Mouse (Mus musculus) intestine, embryonic 15.5 days (tissue): Measurements from ENCODE around the gene Jup. TPM values are rescaled to one million over a fixed set of nuclear protein-coding genes. Genes with fewer than 3 reads are reported as not detected.

Source experiments
- ATAC-seq: fragments of 200-750 bp; cut with Nextera tagmentation; 2 replicates; pipeline ENCODE4 v1.8.0; 2017; ENCODE audit warnings: moderate TSS enrichment, moderate library complexity
- H3K27ac ChIP-seq: fragments of 300-500 bp; sonication (generic); 2 replicates; pipeline ENCODE4 v1.5.1; 2015; ENCODE audit warnings: mild to moderate bottlenecking, inconsistent platforms
- H3K27me3 ChIP-seq: fragments of 300-500 bp; sonication (generic); replicated peaks from 2 replicates; pipeline ENCODE4 v1.6.1; 2015; ENCODE audit warnings: inconsistent platforms
- H3K36me3 ChIP-seq: fragments of 300-500 bp; sonication (generic); 2 replicates; pipeline ENCODE4 v1.6.1; 2015; ENCODE audit warnings: inconsistent platforms
- H3K4me1 ChIP-seq: fragments of 300-500 bp; sonication (generic); replicated peaks from 2 replicates; pipeline ENCODE4 v1.6.1; 2015; ENCODE audit warnings: inconsistent platforms
- H3K4me2 ChIP-seq: fragments of 300-500 bp; sonication (generic); replicated peaks from 2 replicates; pipeline ENCODE4 v1.6.1; 2015; ENCODE audit warnings: mild to moderate bottlenecking, inconsistent platforms
- H3K4me3 ChIP-seq: fragments of 300-500 bp; sonication (generic); replicated peaks from 2 replicates; pipeline ENCODE4 v1.5.1; 2015; ENCODE audit warnings: inconsistent platforms
- H3K9ac ChIP-seq: fragments of 300-500 bp; sonication (generic); 2 replicates; pipeline ENCODE4 v1.6.1; 2015; ENCODE audit warnings: inconsistent platforms
- H3K9me3 ChIP-seq: fragments of 300-500 bp; sonication (generic); 2 replicates; pipeline ENCODE4 v1.6.1; 2016; ENCODE audit warnings: inconsistent platforms
- WGBS: fragments of 180-500 bp; shearing (Covaris S2); methylation state at CpG from one replicate; pipeline ENCODE4 v1.1.7; 2015; 5-methylcytosine and 5-hydroxymethylcytosine counted together
- polyA plus RNA-seq: library from polyadenylated mRNA; unstranded; fragments of >200 nt; fragmentation: Nextera tagmentation; extraction: Ambion mirVana; gene quantifications from 2 replicates; pipeline ENCODE4 v1.2.1, GENCODE M21; 2015

Gene Jup
- polyA plus RNA-seq, 1 experiment from 2014 or later = 133 TPM

DNA sequence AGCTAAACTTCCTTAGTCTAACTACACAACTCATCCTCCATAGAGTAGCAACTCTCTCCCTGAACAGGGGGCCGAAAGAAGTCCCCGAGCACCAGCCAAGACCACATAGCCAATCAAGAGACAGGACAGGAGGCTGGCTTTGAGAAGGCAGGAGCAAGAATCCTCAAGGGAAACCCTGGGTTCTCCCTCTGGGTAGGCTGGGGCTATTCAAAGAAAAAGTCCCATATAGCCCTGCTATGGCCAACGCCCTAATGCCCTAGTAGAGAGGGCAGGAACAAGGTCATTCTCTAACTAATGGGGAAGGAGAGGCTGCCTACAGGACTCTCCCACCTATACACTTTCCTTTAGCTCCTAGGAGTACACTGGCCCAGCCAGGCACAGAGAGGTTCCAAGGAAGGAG, 12.5 kb downstream of the Jup start:
- Histone ChIP-seq H3K4me2 (no peak overlapping the region), H3K9ac (no peak overlapping the region), H3K4me1 (peaks cover 45% of the 10 kb centered on the region), H3K27ac (no peak overlapping the region), H3K4me3 (no peak overlapping the region), H3K36me3 (peaks cover 34% of the 10 kb centered on the region), H3K9me3 (no peaks in the 10 kb centered on the region), H3K27me3 (no peaks in the 10 kb centered on the region)
- no peak for ATAC-seq
- WGBS = 91% methylated on average over 3 of the region's 3 CpGs

DNA sequence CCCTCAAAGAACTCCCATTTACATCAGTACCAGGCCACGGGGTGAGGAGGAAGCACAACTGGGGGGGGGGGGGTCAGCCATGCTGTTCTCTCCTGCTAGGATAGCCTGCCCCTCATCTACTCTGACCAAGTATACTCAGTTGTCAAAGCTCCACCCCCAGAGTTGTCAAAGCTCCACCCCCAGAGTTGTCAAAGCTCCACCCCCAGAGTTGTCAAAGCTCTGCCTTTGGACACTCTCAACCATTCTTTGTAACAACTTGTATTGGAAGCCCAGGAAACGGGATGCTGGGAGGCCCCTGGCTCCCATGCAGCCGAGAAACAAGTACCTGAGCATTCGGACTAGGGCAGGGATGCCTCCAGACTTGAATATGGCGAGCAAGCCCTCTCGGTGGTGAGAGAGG, 14.9 kb downstream of the Jup start:
- Histone ChIP-seq H3K9me3 (no peaks in the 10 kb centered on the region), H3K9ac (no peak overlapping the region), H3K4me3 (no peak overlapping the region), H3K36me3 (peaks cover 46% of the 10 kb centered on the region), H3K27ac (no peak overlapping the region), H3K27me3 (no peaks in the 10 kb centered on the region), H3K4me2 (no peak overlapping the region), H3K4me1 (peaks cover 22% of the 10 kb centered on the region)
- 87% methylated on average over 6 of the region's 6 CpGs for WGBS
- no peak for ATAC-seq

DNA sequence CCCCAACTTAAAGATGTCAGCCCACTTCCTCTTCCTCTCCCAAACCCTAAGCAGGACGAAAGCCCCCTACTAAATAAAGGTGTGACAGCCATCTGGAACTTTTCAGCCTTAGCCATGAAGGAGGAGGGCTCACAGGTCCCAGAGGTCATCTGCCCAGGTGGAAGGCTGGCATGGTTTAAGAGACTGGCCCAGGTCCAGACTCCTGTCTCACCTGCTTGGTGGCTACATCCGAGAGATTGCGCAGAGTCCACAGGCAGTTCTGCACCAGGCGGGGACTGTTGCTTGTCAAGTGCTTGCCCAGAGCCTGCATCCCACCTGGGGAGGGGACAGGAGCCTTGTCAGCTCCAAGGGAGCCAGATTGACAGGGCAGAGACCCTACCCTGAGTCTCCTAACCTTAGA, 18.3 kb downstream of the Jup start:
- no peak overlapping the region for H3K27ac ChIP-seq
- WGBS = 81% methylated on average over 4 of the region's 4 CpGs
- no peak overlapping the region for H3K9ac ChIP-seq
- H3K9me3 ChIP-seq = no peaks in the 10 kb centered on the region
- no peak for ATAC-seq
- peaks cover 52% of the 10 kb centered on the region for H3K36me3 ChIP-seq
- no peaks in the 10 kb centered on the region for H3K4me1 ChIP-seq
- no peaks in the 10 kb centered on the region for H3K27me3 ChIP-seq
- H3K4me3 ChIP-seq = no peak overlapping the region
- H3K4me2 ChIP-seq = no peak overlapping the region

DNA sequence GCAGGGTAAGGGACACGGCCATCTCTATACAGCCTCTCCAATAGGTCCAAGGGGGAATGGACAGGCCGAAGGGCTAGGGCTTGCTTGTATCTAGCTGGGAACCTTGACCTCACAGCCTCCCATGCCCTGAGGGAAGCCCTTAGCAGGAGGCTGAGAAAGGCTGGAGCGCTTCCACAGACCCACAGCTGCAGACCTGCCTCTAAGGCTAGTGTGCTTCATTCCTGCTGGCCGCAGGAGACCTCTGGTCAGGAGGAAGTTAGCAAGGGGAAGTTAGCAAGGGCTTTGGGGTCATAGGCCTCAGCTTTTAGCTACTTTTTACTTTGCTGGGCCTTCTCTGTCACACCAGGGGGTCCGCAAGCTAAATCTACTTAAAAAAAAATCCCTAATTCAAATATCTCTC, 19.1 kb downstream of the Jup start:
- H3K4me2 ChIP-seq = no peak overlapping the region
- H3K36me3 ChIP-seq = peaks cover 57% of the 10 kb centered on the region
- no peak for ATAC-seq
- H3K4me3 ChIP-seq = no peak overlapping the region
- H3K9ac ChIP-seq = no peak overlapping the region
- no peak overlapping the region for H3K27ac ChIP-seq
- no peaks in the 10 kb centered on the region for H3K27me3 ChIP-seq
- H3K4me1 ChIP-seq = no peaks in the 10 kb centered on the region
- no peaks in the 10 kb centered on the region for H3K9me3 ChIP-seq
- WGBS = 96% methylated on average over 5 of the region's 5 CpGs

DNA sequence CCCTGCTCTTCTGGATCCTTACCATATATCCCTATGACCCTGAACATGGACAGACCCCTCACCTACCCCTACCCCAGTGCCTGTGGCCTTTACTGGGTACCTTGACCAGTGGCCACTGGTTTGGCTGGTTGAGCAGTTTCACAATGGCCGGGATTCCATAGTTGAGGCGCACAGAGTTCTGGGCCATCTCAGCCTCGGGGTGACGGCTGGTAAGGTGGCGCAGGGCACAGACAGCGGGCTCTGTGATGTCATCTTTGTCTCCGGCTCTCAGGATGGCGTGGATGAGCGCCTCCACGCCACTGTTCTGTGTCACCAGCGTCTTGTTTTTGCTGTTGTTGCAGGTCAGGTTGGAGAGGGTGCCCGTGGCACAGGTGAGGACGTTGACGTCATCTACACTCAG, 19.6 kb downstream of the Jup start:
- ATAC-seq = no peak
- no peaks in the 10 kb centered on the region for H3K9me3 ChIP-seq
- 96% methylated on average over 14 of the region's 14 CpGs for WGBS
- no peak overlapping the region for H3K27ac ChIP-seq
- no peak overlapping the region for H3K4me2 ChIP-seq
- no peaks in the 10 kb centered on the region for H3K27me3 ChIP-seq
- peaks cover 56% of the 10 kb centered on the region for H3K36me3 ChIP-seq
- no peak overlapping the region for H3K4me3 ChIP-seq
- H3K9ac ChIP-seq = no peak overlapping the region
- H3K4me1 ChIP-seq = no peaks in the 10 kb centered on the region

DNA sequence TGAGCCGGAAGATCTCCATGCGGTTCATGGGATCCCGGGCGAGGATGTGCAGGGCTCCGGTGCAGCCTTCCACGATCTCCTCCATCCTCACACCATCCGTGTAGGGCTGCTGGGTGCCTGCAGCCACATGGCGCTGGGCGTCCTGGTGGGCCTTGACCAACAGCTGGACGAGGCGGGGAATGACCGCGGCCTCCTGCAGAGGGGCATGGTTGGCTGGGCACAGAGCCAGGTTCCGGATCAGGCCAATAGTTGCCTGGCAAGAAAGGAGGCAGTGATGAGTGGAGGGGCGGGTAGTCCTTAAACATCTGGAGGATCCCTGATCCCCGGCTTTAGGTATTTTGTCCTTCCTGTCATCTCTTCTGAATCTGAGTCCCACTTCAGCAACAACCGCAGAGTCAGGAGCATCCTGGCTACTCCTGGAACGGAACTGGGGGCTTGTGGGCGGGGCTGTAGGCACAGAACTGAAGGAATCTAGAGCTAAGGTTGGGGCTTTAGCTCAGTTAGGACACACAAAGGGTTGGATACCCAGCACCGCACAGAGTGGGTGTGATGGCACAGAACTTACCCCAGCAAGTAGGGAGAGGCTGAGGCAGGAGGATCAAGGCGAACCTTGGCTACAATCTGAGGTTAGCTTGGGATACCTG, 20.7 kb downstream of the Jup start:
- peaks cover 56% of the 10 kb centered on the region for H3K36me3 ChIP-seq
- no peak overlapping the region for H3K4me2 ChIP-seq
- no peaks in the 10 kb centered on the region for H3K4me1 ChIP-seq
- H3K4me3 ChIP-seq = no peak overlapping the region
- no peaks in the 10 kb centered on the region for H3K9me3 ChIP-seq
- no peaks in the 10 kb centered on the region for H3K27me3 ChIP-seq
- no peak for ATAC-seq
- no peak overlapping the region for H3K9ac ChIP-seq
- 92% methylated on average over 21 of the region's 21 CpGs for WGBS
- H3K27ac ChIP-seq = no peak overlapping the region

- 79% methylated on average over 4 of the region's 4 CpGs for WGBS
- no peak overlapping the region for H3K9ac ChIP-seq
- no peak overlapping the region for H3K27ac ChIP-seq
Observed at GRCm38 (mm10) chr11:100376005-100376404, 21.6 kb downstream of the Jup start.

DNA sequence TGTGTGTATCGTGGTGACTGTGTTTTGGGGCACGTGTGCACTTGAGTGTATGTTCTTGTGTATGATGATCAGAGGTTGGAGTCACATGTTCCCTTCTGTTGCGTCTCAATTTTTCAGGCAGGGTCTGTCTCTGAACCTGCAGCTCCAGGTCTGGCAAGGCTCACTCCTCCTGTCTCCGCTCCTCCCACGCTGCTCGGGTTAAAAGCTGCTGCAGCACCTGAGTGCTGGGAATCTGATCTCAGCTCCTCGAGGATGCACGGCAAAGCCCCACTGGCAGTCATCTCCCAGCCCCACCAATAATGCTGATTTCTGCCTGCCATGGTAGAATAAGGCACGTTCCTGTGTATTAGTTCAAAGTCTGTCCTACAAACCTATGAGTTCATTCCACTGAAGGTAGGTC, 22.4 kb downstream of the Jup start:
- WGBS = 91% methylated on average over 9 of the region's 9 CpGs
- Histone ChIP-seq H3K36me3 (peaks cover 60% of the 10 kb centered on the region), H3K9ac (no peak overlapping the region)

More at GRCm38 (mm10) chr11:100376005-100376404, 21.6 kb downstream of the Jup start:
- no peaks in the 10 kb centered on the region for H3K4me1 ChIP-seq
- H3K9me3 ChIP-seq = no peaks in the 10 kb centered on the region
- no peaks in the 10 kb centered on the region for H3K27me3 ChIP-seq
- no peak overlapping the region for H3K4me3 ChIP-seq
- H3K4me2 ChIP-seq = no peak overlapping the region
- no peak for ATAC-seq
- peaks cover 60% of the 10 kb centered on the region for H3K36me3 ChIP-seq

DNA sequence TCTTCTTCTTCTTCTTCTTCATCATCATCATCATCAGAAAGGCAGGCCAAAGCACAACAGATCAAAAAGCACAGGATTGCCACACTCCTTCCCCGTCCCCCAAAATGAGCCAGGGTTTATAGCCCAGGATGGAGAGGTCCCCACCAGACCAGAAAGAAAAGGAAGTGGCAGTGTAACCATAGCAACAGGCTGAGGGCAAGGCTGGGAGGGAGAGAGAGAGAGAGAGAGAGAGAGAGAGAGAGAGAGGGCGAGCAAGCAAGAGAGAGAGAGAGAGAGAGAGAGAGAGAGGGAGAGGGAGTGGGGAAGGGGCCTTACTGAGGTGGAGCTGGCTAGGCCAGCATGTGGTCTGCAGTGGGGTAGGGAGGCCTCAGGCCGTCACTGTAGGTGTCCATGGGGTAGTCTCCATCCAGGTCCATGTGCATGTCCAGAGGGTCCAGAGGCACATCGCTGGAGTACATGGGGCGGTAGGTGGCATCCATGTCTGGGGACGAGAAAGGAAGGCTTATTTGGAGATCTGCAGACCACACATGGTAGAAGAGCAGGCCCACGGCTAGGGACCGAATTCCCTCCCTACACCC, 25.5 kb downstream of the Jup start:
- H3K9me3 ChIP-seq = no peaks in the 10 kb centered on the region
- H3K4me3 ChIP-seq = no peak overlapping the region
- no peak for ATAC-seq
- H3K4me1 ChIP-seq = no peaks in the 10 kb centered on the region
- H3K27me3 ChIP-seq = no peaks in the 10 kb centered on the region
- no peak overlapping the region for H3K4me2 ChIP-seq
- peaks cover 47% of the 10 kb centered on the region for H3K36me3 ChIP-seq
- no peak overlapping the region for H3K27ac ChIP-seq
- H3K9ac ChIP-seq = no peak overlapping the region
- 73% methylated on average over 8 of the region's 8 CpGs for WGBS

More for the DNA sequence above, 22.4 kb downstream of the Jup start:
- Histone ChIP-seq H3K4me1 (no peaks in the 10 kb centered on the region), H3K9me3 (no peaks in the 10 kb centered on the region), H3K4me2 (no peak overlapping the region), H3K27me3 (no peaks in the 10 kb centered on the region), H3K27ac (no peak overlapping the region), H3K4me3 (no peak overlapping the region)
- no peak for ATAC-seq

DNA sequence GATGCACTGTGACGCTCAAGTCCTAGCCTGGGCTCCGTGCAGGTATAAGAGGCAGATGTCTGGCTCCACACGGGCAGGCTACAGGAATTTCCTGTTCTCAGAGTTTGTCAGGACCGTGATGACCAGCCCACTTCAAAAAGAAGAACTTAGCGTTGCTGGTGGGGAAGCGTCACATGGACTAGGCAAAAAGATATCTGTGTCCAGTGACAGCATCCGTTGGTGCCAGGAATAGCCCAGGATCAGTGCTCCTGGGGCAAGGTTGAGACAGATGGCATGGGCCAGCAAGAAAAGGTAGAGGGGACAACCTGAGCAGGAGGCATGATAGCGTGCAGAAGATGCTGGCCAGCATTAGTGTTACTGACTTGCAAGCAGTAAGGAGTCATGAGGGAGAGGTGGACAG, 27.7 kb downstream of the Jup start:
- Histone ChIP-seq H3K9me3 (no peaks in the 10 kb centered on the region), H3K4me1 (no peaks in the 10 kb centered on the region), H3K36me3 (peaks cover 33% of the 10 kb centered on the region), H3K27ac (no peak overlapping the region), H3K4me3 (no peak overlapping the region), H3K27me3 (no peaks in the 10 kb centered on the region), H3K4me2 (no peak overlapping the region), H3K9ac (no peak overlapping the region)
- WGBS = 69% methylated on average over 8 of the region's 8 CpGs
- no peak for ATAC-seq

DNA sequence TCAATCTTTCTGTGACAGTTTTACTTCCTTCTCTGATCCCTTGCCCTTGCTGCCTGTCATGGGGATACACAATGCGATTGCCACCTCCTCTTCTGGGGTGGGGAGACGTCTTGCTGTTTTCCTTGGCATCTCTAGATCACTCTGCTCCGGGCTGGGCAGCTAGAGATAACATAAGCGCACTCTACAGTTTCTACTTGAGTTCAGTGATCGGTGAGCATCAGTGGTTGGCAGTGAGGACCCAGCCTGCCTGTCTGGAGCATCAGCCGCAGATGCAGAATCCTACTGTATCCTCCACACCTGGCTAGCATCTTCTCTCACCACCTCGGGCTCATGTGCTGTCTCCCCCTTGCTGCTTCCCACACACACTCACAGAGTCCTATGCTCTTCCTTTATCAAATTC, 28.4 kb downstream of the Jup start:
- Histone ChIP-seq H3K27ac (no peak overlapping the region), H3K27me3 (no peaks in the 10 kb centered on the region), H3K4me2 (no peak overlapping the region), H3K4me3 (no peak overlapping the region), H3K9ac (no peak overlapping the region), H3K4me1 (no peaks in the 10 kb centered on the region), H3K36me3 (peaks cover 29% of the 10 kb centered on the region), H3K9me3 (no peaks in the 10 kb centered on the region)
- no peak for ATAC-seq
- 65% methylated on average over 7 of the region's 7 CpGs for WGBS

- H3K27ac ChIP-seq = no peak overlapping the region
- H3K9me3 ChIP-seq = no peaks in the 10 kb centered on the region
- H3K4me1 ChIP-seq = peaks cover 8% of the 10 kb centered on the region; the same call in 1 of the 2 replicates
- WGBS = 18% methylated on average over 12 of the region's 12 CpGs
- no peak overlapping the region for H3K9ac ChIP-seq
- no peak overlapping the region for H3K4me2 ChIP-seq
- peaks cover 6% of the 10 kb centered on the region; the same call in 1 of the 2 replicates for H3K27me3 ChIP-seq
- ATAC-seq = peak; percentile 41; the same call in 1 of the 2 replicates
- no peaks in the 10 kb centered on the region for H3K36me3 ChIP-seq
- H3K4me3 ChIP-seq = no peak overlapping the region
Observed at GRCm38 (mm10) chr11:100362979-100363562, 34.5 kb downstream of the Jup start.
